Mouse (Mus musculus) liver, postnatal 0 days (tissue): ENCODE data around the gene Zfp626.

Source experiments
- CTCF ChIP-seq: sonication (generic); IDR thresholded peaks from 2 replicates; pipeline ENCODE4 v1.5.1; 2016; ENCODE audit warnings: antibody characterized with exemption, low read depth
- EP300 ChIP-seq: IDR thresholded peaks from 2 replicates; pipeline ENCODE4 v1.6.1; 2016; ENCODE audit warnings: antibody characterized with exemption, low read depth, mild to moderate bottlenecking

DNA sequence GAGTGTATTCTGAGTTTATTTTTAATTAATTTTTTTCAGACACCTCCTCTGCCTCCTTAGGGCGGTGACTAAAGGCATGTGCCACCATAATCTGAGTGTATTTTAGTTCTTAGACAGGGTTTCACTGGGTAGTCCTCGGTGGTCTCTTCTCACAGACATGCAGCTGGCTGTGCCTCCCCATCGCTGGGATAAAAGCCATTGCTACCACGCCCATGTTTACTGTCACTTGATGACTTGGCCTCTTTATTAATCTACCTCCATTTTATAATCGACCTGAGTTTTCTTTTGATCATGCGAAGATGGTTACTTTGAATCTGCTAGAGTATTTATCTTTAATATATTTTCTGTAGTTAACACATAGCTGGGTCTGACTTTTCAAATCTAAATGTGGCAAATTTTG lies 30.9 kb downstream of the Zfp626 start:
- TF ChIP-seq EP300 (no peak), CTCF (no peak)
